Mouse (Mus musculus): Measurements from ENCODE around the gene Nr1i2. TPM values are rescaled to one million over a fixed set of nuclear protein-coding genes. Genes with fewer than 3 reads are reported as not detected.

Nr1i2 gene
- polyA plus RNA-seq, 1 experiment: 72.6 TPM

DNA sequence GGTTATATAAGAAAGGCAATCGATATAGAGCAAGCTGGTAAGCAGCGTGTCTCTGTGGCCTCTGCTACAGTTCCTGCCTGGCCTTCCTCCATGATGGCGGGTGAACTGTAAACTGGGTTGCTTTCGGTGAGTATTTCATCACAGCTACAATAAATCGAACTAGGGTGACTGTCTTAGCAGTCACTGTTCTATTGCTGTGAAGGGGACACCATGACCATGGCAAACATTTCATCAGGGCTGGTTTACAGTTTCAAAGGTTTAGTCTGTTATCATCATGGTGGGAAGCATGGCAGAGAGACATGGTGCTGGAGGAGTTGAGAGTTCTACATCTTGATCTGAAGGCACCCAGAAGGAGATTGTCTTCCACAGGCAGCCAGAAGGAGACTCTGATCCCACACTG lies 14.8 kb downstream of the Nr1i2 start:
- Histone ChIP-seq H3K4me3 (ENCODE audit: low read depth, low read length) (no peak overlapping the region), H3K36me3 (ENCODE audit: control insufficient read depth, insufficient read depth, low read length) (peaks cover 8% of the 10 kb centered on the region), H3K27me3 (ENCODE audit: control insufficient read depth, insufficient read depth, low read length) (no peaks in the 10 kb centered on the region), H3K4me1 (ENCODE audit: control insufficient read depth, insufficient read depth, insufficient read length, low read length) (peaks cover 28% of the 10 kb centered on the region), H3K27ac (ENCODE audit: insufficient read depth, low read depth, low read length) (peak overlapping the region; percentile 23; the same call in 1 of the 2 replicates)
- 75% methylated on average over 5 of the region's 5 CpGs for WGBS
- TF ChIP-seq CTCF (IDR thresholded peaks at IDR 0.05; ENCODE audit: extremely low read depth, insufficient read length, insufficient replicate concordance, low read depth, low read length) (no peak), POLR2A (IDR thresholded peaks at IDR 0.05; ENCODE audit: low read depth, low read length) (no peak)

DNA sequence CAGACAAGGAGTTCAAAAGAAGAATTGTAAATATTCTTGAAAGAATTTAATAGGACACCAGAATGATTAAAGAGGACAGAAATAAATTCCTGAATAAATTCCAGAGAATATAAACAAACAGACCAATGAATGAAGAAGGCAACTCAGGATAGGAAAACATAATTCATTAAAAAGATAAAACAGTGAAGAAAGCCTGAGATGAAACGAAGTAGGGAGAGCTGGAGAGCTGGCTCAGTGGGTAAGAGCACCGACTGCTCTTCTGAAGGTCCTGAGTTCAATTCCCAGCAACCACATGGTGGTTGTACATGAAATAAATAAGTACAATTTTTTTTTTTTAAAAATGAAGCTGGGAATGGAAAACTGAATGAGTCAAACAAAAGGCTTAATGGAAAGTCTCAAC lies 19.9 kb downstream of the Nr1i2 start:
- no peak for TF ChIP-seq POLR2A (IDR thresholded peaks at IDR 0.05; ENCODE audit: low read depth, low read length)
- no peak for TF ChIP-seq CTCF (IDR thresholded peaks at IDR 0.05; ENCODE audit: extremely low read depth, insufficient read length, insufficient replicate concordance, low read depth, low read length)
- H3K36me3 ChIP-seq (ENCODE audit: control insufficient read depth, insufficient read depth, low read length): peaks cover 4% of the 10 kb centered on the region
- peaks cover 19% of the 10 kb centered on the region for H3K4me1 ChIP-seq (ENCODE audit: control insufficient read depth, insufficient read depth, insufficient read length, low read length)
- 75% methylated on average over 2 of the region's 2 CpGs for WGBS
- H3K27me3 ChIP-seq (ENCODE audit: control insufficient read depth, insufficient read depth, low read length): no peaks in the 10 kb centered on the region
- no peak overlapping the region for H3K4me3 ChIP-seq (ENCODE audit: low read depth, low read length)
- no peak overlapping the region for H3K27ac ChIP-seq (ENCODE audit: insufficient read depth, low read depth, low read length)

DNA sequence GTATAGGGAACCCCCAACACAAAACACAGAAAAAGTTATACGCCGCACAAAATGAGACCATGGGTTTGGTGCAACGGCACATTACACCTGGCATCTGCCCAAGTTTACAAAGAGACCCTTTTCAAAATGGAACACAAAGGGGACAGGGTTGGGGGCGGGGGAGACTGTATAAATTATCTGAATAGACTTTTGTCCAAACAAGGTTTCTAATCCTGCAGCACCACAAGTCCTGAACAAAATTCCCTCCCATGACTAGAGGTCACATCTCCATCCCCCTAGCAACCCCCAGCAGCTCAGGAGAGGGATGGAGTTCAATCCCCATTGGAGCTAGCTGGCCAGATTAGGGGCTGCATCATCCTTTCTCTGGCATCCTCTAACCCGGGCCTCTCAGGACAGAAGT lies 22.1 kb downstream of the Nr1i2 start:
- 73% methylated on average over 5 of the region's 5 CpGs for WGBS
- Histone ChIP-seq H3K36me3 (ENCODE audit: control insufficient read depth, insufficient read depth, low read length) (peaks cover 2% of the 10 kb centered on the region), H3K27ac (ENCODE audit: insufficient read depth, low read depth, low read length) (no peak overlapping the region), H3K4me1 (ENCODE audit: control insufficient read depth, insufficient read depth, insufficient read length, low read length) (peaks cover 14% of the 10 kb centered on the region), H3K27me3 (ENCODE audit: control insufficient read depth, insufficient read depth, low read length) (no peaks in the 10 kb centered on the region), H3K4me3 (ENCODE audit: low read depth, low read length) (no peak overlapping the region)
- TF ChIP-seq POLR2A (IDR thresholded peaks at IDR 0.05; ENCODE audit: low read depth, low read length) (no peak), CTCF (IDR thresholded peaks at IDR 0.05; ENCODE audit: extremely low read depth, insufficient read length, insufficient replicate concordance, low read depth, low read length) (no peak)

DNA sequence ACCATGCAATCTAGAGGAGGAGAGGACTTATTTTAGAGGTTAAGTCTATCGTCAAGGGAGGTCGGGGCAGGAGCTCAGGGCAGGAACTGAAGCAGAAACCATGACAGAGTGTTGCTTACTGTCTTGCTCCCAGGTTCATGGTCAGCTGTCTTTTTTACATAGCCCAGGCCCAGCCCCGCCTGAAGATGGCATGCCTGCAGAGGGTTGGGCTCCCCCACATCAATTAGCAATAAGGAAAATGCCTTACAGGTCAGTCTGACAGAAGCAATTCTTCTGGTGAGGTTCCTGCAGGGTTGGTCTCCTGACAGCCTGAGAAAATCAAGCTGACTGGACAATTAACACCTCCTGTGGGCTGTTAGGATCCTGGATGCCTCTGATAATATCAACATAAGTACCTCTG lies 23.0 kb downstream of the Nr1i2 start:
- Histone ChIP-seq H3K4me1 (ENCODE audit: control insufficient read depth, insufficient read depth, insufficient read length, low read length) (peaks cover 13% of the 10 kb centered on the region; the same call in 1 of the 2 replicates), H3K36me3 (ENCODE audit: control insufficient read depth, insufficient read depth, low read length) (peaks cover 3% of the 10 kb centered on the region; the same call in 1 of the 2 replicates), H3K4me3 (ENCODE audit: low read depth, low read length) (no peak overlapping the region), H3K27ac (ENCODE audit: insufficient read depth, low read depth, low read length) (no peak overlapping the region), H3K27me3 (ENCODE audit: control insufficient read depth, insufficient read depth, low read length) (no peaks in the 10 kb centered on the region)
- no peak for TF ChIP-seq CTCF (IDR thresholded peaks at IDR 0.05; ENCODE audit: extremely low read depth, insufficient read length, insufficient replicate concordance, low read depth, low read length)
- 35% methylated on average over 3 of the region's 3 CpGs for WGBS

DNA sequence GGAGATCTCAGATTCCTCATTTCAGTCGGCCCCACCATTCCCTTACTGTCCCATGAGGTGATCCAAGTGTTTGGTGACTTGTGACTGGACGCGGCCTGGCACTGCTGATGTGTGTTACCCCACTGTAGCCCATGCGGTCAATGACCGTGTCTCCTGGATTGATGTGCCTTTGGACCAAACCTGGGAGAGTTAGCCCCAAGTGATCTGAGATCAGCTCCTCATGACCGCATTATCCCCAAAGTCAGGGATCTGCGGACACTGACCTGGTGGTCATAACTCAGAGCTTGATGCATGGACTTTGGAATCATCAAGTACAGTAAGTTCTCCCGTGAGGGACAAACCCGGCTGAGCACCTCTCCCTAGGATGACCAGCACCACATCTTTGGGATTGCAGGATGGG lies 38.7 kb downstream of the Nr1i2 start:
- WGBS: 82% methylated on average over 9 of the region's 9 CpGs
- no peaks in the 10 kb centered on the region for H3K4me1 ChIP-seq (ENCODE audit: control insufficient read depth, insufficient read depth, insufficient read length, low read length)
- no peak overlapping the region for H3K27ac ChIP-seq (ENCODE audit: insufficient read depth, low read depth, low read length)
- peaks cover 55% of the 10 kb centered on the region for H3K36me3 ChIP-seq (ENCODE audit: control insufficient read depth, insufficient read depth, low read length)
- no peaks in the 10 kb centered on the region for H3K27me3 ChIP-seq (ENCODE audit: control insufficient read depth, insufficient read depth, low read length)
- no peak overlapping the region for H3K4me3 ChIP-seq (ENCODE audit: low read depth, low read length)
- TF ChIP-seq POLR2A (IDR thresholded peaks at IDR 0.05; ENCODE audit: low read depth, low read length) (no peak), CTCF (IDR thresholded peaks at IDR 0.05; ENCODE audit: extremely low read depth, insufficient read length, insufficient replicate concordance, low read depth, low read length) (no peak)

DNA sequence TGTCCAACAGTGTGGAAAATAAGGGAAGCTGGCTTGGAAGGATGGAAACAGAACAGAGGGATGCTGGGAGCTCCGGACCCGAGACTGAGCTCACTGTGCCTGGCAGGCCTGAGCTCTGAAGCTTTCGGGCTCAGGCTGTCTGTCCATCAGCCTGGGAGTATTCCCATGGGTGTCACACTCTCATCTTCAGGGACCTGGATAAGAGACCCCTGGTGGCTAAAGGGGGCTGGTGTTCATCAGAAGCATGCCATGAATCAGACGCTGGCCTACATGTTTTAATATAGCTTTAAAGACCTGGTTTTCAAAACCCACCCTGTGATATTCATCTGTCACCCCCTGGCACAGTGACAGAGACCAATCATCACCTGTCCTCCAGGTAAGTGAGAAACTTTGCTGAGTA lies 39.5 kb downstream of the Nr1i2 start:
- Histone ChIP-seq H3K4me3 (ENCODE audit: low read depth, low read length) (no peak overlapping the region), H3K27me3 (ENCODE audit: control insufficient read depth, insufficient read depth, low read length) (no peaks in the 10 kb centered on the region), H3K36me3 (ENCODE audit: control insufficient read depth, insufficient read depth, low read length) (peaks cover 53% of the 10 kb centered on the region), H3K4me1 (ENCODE audit: control insufficient read depth, insufficient read depth, insufficient read length, low read length) (no peaks in the 10 kb centered on the region), H3K27ac (ENCODE audit: insufficient read depth, low read depth, low read length) (no peak overlapping the region)
- 90% methylated on average over 4 of the region's 4 CpGs for WGBS
- TF ChIP-seq CTCF (IDR thresholded peaks at IDR 0.05; ENCODE audit: extremely low read depth, insufficient read length, insufficient replicate concordance, low read depth, low read length): no peak
- TF ChIP-seq POLR2A (IDR thresholded peaks at IDR 0.05; ENCODE audit: low read depth, low read length): no peak

DNA sequence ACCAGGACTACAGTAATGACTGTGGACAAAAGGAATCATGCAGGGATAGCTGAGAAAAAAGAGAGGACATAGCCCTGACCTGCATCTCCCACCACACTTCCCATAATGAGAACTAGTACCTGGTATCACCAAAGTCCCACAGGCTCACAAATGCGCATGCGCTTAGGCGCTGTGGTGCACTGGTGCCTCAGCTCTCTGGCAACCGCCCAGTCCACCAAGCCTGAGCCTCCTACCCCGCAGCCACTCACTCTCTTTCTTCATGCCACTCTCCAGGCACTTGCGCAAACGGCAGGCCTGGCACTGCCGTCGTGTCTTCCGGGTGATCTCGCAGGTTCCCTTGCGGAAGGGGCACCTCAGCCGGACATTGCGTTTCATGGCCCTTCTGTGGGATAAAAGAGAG lies 40.6 kb downstream of the Nr1i2 start:
- H3K27me3 ChIP-seq (ENCODE audit: control insufficient read depth, insufficient read depth, low read length): no peaks in the 10 kb centered on the region
- H3K27ac ChIP-seq (ENCODE audit: insufficient read depth, low read depth, low read length): no peak overlapping the region
- peaks cover 53% of the 10 kb centered on the region for H3K36me3 ChIP-seq (ENCODE audit: control insufficient read depth, insufficient read depth, low read length)
- no peak overlapping the region for H3K4me3 ChIP-seq (ENCODE audit: low read depth, low read length)
- no peaks in the 10 kb centered on the region for H3K4me1 ChIP-seq (ENCODE audit: control insufficient read depth, insufficient read depth, insufficient read length, low read length)
- no peak for TF ChIP-seq CTCF (IDR thresholded peaks at IDR 0.05; ENCODE audit: extremely low read depth, insufficient read length, insufficient replicate concordance, low read depth, low read length)
- no peak for TF ChIP-seq POLR2A (IDR thresholded peaks at IDR 0.05; ENCODE audit: low read depth, low read length)
- WGBS: 87% methylated on average over 14 of the region's 14 CpGs

DNA sequence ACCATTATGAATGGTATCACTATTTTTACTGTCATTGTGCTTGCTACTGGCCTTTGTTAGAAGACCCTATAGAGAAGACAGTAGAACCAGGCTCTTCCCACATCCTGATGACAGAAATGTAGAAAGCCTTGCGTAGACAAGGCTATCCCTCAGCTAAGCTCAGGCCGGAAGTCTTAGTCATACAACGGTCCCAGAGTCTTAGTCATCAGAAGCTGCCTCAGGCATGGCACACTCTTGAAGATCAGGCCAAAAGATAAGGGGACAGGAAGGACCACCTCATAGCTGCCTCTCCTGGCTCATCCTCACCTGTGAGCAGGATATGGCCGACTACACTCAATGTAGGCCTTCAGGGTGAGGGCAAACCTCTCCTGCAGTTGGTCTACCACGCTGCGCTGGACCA lies 44.2 kb downstream of the Nr1i2 start:
- Histone ChIP-seq H3K4me3 (ENCODE audit: low read depth, low read length) (no peak overlapping the region), H3K27me3 (ENCODE audit: control insufficient read depth, insufficient read depth, low read length) (no peaks in the 10 kb centered on the region), H3K36me3 (ENCODE audit: control insufficient read depth, insufficient read depth, low read length) (peaks cover 44% of the 10 kb centered on the region), H3K27ac (ENCODE audit: insufficient read depth, low read depth, low read length) (no peak overlapping the region), H3K4me1 (ENCODE audit: control insufficient read depth, insufficient read depth, insufficient read length, low read length) (no peaks in the 10 kb centered on the region)
- TF ChIP-seq POLR2A (IDR thresholded peaks at IDR 0.05; ENCODE audit: low read depth, low read length): no peak
- no peak for TF ChIP-seq CTCF (IDR thresholded peaks at IDR 0.05; ENCODE audit: extremely low read depth, insufficient read length, insufficient replicate concordance, low read depth, low read length)
- 90% methylated on average over 6 of the region's 6 CpGs for WGBS

Data from small intestine, adult 2 months (tissue).